ENCODE assay signal across 28 mouse cellular contexts in genomic region chr5:17620619-17621018, GRCm38 (mm10). TPM values are rescaled to one million over a fixed set of nuclear protein-coding genes. Genes with fewer than 3 reads are reported as not detected.
"Had no signal": no experiment of that assay in that cellular context is flagged by ENCODE, and none has a peak within 500 bp of the region (broad histone marks: within the 10 kb centered on the region; RNA-seq: fewer than 3 reads in every experiment).

No protein-coding gene starts in this region.

- H3K9ac ChIP-seq: heart, embryonic 13.5 days; heart, embryonic 15.5 days; hindbrain, embryonic 13.5 days; hindbrain, embryonic 15.5 days; kidney, embryonic 15.5 days; liver, embryonic 13.5 days; liver, embryonic 15.5 days; liver, postnatal 0 days had no signal

- H3K36me3 ChIP-seq: heart, embryonic 13.5 days; heart, embryonic 15.5 days; hindbrain, embryonic 13.5 days; hindbrain, embryonic 15.5 days; kidney, embryonic 15.5 days; liver, embryonic 13.5 days; liver, embryonic 15.5 days had no signal

- H3K4me2 ChIP-seq: heart, embryonic 11.5 days; heart, embryonic 13.5 days; heart, embryonic 15.5 days; hindbrain, embryonic 13.5 days; hindbrain, embryonic 15.5 days; kidney, embryonic 15.5 days; liver, embryonic 11.5 days; liver, embryonic 13.5 days; liver, embryonic 15.5 days had no signal

- H3K4me3 ChIP-seq: heart, adult 2 months; heart, embryonic 13.5 days; heart, embryonic 15.5 days; hindbrain, embryonic 13.5 days; hindbrain, embryonic 15.5 days; kidney, embryonic 15.5 days; liver, embryonic 13.5 days; liver, embryonic 15.5 days had no signal

- H3K27ac ChIP-seq: heart, adult 2 months; heart, embryonic 13.5 days; heart, embryonic 15.5 days; hindbrain, embryonic 13.5 days; hindbrain, embryonic 15.5 days; hindbrain, postnatal 0 days; kidney, embryonic 15.5 days; kidney, postnatal 0 days; liver, embryonic 13.5 days; liver, embryonic 15.5 days had no signal

- H3K4me1 ChIP-seq: heart, embryonic 13.5 days; heart, embryonic 15.5 days; hindbrain, embryonic 13.5 days; hindbrain, embryonic 15.5 days; kidney, embryonic 15.5 days; liver, embryonic 13.5 days; liver, embryonic 15.5 days had no signal

- H3K9me3 ChIP-seq: heart, embryonic 13.5 days; heart, embryonic 15.5 days; hindbrain, embryonic 13.5 days; hindbrain, embryonic 15.5 days; kidney, embryonic 15.5 days; liver, embryonic 13.5 days; liver, embryonic 15.5 days had no signal

- DNase-seq: gastrocnemius, postnatal 14 days; gastrocnemius, postnatal 36 days; heart, adult 11 months; heart, adult 2 months; heart, postnatal 14 days; heart, postnatal 36 days; kidney, adult 11 months; kidney, adult 2 months; kidney, adult 9 months; kidney, postnatal 14 days; kidney, postnatal 36 days; layer of hippocampus, adult 9-11 months; layer of hippocampus, postnatal 36 days; liver; liver, embryonic 13.5 days; liver, postnatal 0 days had no signal

- ATAC-seq: hindbrain, postnatal 0 days; intestine, embryonic 16.5 days; liver, postnatal 0 days had no signal

- H3K27me3 ChIP-seq: heart, embryonic 13.5 days; heart, embryonic 15.5 days; hindbrain, embryonic 13.5 days; hindbrain, embryonic 15.5 days; kidney, embryonic 15.5 days; liver, embryonic 13.5 days; liver, embryonic 15.5 days had no signal

RNA-seq across cellular contexts. Expression of gene Sema3c, which starts 46.5 kb away (rescaled TPM):
- total RNA-seq: hematopoietic stem cell, adult 5-6 weeks had no signal
